Mouse (Mus musculus): ENCODE measurements around the gene Ucp2.

Gene Ucp2

GRCm38 (mm10) chr7:100493117-100493483, at the start of gene Ucp2:
TSS of gene Ucp2 (plus strand) at chr7:100493337.
- peak; percentile 88 for DNase-seq (ENCODE audit: low read depth, low spot score)

DNA sequence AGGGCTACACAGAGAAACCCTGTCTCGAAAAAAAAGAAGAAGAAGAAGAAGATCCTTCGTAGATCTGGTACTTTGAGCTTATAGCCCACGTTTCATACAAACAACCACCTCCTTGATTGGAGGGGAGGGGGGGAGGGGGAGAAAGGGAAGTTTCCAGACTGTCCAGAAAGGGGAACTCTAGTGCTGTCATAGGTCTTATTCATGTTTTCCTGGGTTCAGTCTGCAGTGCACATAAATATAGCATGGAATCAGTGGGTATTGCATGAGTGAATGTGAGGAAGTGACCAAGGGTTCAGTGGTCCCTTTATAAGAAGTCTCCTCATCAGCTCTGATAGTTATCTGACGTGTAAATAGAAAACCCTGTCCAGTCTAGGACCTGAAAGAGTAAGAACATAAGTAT, 49.4 kb upstream of the Ucp2 start:
- DNase-seq (ENCODE audit: low read depth, low spot score): no peak

DNA sequence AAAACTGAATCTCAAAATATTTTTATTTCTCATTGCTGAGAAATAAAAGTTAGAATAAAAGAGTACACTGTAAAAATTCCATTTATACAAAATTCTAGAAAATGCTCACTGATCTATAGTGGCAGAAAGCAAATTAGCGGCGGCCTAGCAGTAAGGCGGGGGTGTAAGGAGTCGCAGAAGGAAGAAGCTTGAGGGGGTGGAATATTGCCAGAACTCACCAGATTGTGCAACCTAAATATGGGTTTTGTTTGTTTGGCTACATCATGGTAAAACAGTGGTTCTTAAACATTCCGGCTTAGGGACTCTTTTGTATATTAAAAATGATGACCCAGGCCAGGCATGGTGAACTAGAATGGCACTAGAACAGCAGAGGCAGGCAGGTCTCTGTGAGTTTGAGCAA, 46.9 kb upstream of the Ucp2 start:
- no peak for DNase-seq (ENCODE audit: low read depth, low spot score)

- no peak for DNase-seq (ENCODE audit: low read depth, low spot score)
Observed at GRCm38 (mm10) chr7:100448530-100448929, 44.6 kb upstream of the Ucp2 start.

DNA sequence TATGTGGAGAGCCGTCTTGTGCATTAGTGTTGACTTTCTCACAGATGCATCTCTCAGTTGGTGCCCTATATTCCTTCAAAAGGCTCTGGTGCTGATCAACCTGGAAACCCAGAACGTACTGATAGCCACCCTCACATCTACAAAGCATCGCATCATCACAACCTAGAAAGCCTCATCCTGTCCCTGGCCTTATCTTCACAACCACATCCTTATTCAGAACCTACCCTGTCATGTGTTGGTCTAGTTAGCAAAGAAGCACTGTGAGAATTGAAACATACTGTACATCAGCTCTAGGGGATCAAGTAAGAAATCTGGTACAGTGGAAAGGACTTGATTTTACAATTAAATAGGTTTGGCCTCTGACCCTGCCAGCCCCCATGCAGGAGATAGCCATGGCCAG, 44.2 kb upstream of the Ucp2 start:
- DNase-seq (ENCODE audit: low read depth, low spot score): no peak

- no peak for DNase-seq (ENCODE audit: low read depth, low spot score)
Observed at GRCm38 (mm10) chr7:100458153-100458552, 35.0 kb upstream of the Ucp2 start.

DNA sequence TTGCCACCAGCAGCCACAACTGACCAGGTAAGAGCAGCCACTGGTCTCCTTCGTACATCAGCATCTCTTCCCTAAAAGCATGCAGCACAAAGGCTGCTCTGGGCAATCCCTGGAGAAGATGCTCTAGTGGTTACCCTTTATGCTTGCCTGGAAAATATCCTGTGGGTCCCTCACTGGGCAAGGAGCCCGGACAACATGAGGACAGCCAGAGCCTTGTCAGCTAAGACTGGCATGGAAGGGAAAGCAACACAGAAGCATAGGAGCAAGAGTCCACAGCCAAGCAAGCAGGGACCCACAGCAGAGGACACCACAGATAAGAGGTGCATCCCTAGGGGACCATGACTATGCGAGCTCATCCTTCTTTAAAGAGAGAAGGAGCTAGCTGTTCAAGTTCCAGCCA, 33.3 kb upstream of the Ucp2 start:
- DNase-seq (ENCODE audit: low read depth, low spot score): no peak

GRCm38 (mm10) chr7:100461621-100462151, 31.5 kb upstream of the Ucp2 start:
- no peak for DNase-seq (ENCODE audit: low read depth, low spot score)

- DNase-seq (ENCODE audit: low read depth, low spot score): no peak
Observed at GRCm38 (mm10) chr7:100463194-100463593, 29.9 kb upstream of the Ucp2 start.

DNA sequence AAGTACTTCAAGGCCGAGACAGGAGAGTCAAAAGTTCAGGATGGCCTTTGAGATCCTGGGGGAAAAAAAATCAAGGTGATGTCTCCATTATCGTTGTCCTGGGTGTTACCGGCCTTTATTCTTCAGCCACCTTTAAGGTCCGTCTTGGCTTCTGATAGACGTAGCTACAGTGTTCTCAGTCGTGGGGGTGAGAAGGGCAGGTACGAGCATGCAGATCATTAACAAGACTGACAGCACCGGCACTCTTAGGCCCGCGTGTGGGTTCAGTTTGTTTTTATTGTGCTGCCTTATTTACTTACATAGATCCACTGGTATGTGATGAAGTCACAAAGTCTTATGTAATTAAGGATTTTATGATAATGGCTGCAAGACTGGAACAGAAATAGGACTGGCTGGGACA, 29.4 kb upstream of the Ucp2 start:
- DNase-seq (ENCODE audit: low read depth, low spot score): no peak

- no peak for DNase-seq (ENCODE audit: low read depth, low spot score)
Observed at GRCm38 (mm10) chr7:100464248-100464647, 28.9 kb upstream of the Ucp2 start.

- DNase-seq (ENCODE audit: low read depth, low spot score): no peak
Observed at GRCm38 (mm10) chr7:100465248-100465647, 27.9 kb upstream of the Ucp2 start.

GRCm38 (mm10) chr7:100465656-100466309, 27.4 kb upstream of the Ucp2 start:
- no peak for DNase-seq (ENCODE audit: low read depth, low spot score)

GRCm38 (mm10) chr7:100466781-100467510, 26.2 kb upstream of the Ucp2 start:
- no peak for DNase-seq (ENCODE audit: low read depth, low spot score)

DNA sequence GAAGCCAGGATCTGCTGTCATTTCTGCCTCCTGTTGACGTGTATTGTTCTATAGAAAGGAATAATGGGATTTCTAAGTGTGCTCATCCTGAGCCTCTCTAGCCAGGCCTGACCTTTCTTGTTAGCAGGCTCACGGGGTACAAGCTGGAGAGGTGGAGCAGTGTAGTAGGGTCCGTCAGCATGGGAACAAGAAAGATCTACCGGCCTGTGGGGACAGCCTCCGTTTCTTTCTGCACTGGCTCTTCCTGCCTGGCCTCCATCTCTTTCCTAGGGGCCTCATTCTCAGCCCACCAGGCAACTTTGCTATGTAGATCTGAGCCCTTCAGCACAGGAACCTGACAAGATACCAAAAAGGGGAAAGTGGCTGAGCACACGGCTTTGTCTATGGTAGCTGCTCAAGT, 24.4 kb upstream of the Ucp2 start:
- no peak for DNase-seq (ENCODE audit: low read depth, low spot score)

DNA sequence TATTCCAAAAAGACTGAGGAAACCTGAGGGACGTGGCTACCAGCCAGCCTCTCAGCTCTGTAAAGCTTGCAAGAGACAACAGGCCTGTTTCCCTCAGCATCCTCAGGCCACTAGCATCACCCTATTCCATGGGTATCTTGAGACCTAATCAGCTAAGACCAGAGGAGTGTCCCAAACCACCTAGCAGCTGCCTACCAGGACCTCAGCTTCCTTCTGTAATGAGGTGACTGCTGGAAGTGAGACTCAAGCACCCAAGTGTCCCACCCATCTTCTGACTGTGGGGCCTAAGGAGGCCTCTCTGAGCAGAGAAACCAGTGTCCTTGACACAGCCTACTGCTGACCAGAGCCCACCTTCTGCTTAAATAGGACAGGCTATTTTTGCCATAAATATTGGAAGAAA, 23.6 kb upstream of the Ucp2 start:
- no peak for DNase-seq (ENCODE audit: low read depth, low spot score)

GRCm38 (mm10) chr7:100470796-100471406, 22.2 kb upstream of the Ucp2 start:
- no peak for DNase-seq (ENCODE audit: low read depth, low spot score)

DNA sequence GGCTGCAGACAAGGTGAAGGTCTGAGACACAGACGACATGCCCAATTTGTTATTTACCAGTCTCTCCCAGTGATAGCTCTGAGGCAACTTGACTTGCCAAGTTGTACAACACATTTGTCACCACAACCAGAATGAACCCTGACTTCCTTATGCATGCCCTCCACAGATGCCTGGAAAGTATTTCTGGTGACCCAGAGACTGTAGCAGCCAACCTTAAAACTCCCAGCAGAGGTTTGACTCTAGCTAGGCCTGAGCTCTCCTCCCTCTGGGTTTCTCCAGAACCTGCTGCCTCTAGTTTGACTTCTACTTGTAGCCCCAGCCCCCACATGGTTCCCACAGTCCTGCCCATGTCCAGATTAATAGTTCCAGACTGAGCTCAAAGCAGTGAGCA, 21.7 kb upstream of the Ucp2 start:
- no peak for DNase-seq (ENCODE audit: low read depth, low spot score)

DNA sequence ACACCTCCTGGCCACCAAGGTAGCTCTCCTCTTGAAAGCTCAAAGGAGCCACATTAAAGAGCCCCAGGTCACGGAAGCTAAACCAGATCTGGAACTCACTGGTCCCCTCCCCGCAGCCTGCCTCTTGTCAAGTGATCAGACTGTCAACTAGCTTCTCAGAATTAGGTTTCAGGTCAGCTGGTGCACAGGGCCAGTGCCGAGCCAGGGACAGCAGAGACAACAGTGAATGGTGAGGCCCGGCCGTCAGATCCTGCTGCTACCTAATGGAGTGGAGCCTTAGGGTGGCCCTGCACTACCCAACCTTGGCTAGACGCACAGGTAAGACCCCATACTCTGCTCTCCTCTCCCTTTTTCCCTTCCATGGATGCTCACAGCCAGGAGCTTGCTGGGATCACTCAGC, 20.4 kb upstream of the Ucp2 start, which contains the start of gene Ucp3:
Ucp3 (plus strand) TSS at position 214 of the 400 bp plus-strand sequence.
- no peak for DNase-seq (ENCODE audit: low read depth, low spot score)

- DNase-seq (ENCODE audit: low read depth, low spot score): no peak
Observed at GRCm38 (mm10) chr7:100473846-100474454, 19.2 kb upstream of the Ucp2 start.

DNA sequence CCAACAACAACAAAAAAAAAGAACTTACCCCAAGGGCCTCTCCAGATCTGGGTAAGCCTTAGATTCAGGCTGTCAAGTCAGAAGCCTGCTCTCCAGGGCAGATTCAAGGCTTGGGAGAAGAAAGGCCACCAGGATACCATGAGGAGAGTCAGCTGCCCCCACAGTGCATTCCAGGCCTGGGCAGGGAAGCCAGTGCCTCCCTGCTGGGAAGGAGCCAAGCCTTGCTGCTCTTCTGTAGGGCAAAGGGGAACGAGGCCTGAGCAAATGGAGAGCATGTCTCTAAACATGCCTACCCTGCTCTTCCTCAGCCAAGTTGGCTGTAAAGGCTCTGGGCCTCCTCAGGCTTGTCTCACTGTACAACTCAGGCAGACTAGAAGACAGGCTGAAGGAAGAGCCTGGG, 18.5 kb upstream of the Ucp2 start:
- DNase-seq (ENCODE audit: low read depth, low spot score): no peak

- DNase-seq (ENCODE audit: low read depth, low spot score): no peak
Observed at GRCm38 (mm10) chr7:100479100-100479822, 13.9 kb upstream of the Ucp2 start.

Measured in ES-CJ7 (cell line).